Mouse (Mus musculus) embryonic fibroblast, embryonic 13.5 days (primary cell): ENCODE data around the gene Grap.

Source experiments
- CTCF ChIP-seq: IDR thresholded peaks from 2 replicates; pipeline ENCODE4 v1.5.1; 2011; ENCODE audit warnings: mild to moderate bottlenecking, control low read depth, low read length, moderate library complexity, borderline replicate concordance; ENCODE audit not compliant: insufficient read depth
- POLR2A ChIP-seq: IDR thresholded peaks from 2 replicates; pipeline ENCODE4 v1.6.1; 2011; ENCODE audit warnings: low read depth, mild to moderate bottlenecking, control low read depth, low read length, moderate library complexity

- no peak for TF ChIP-seq POLR2A
- no peak for TF ChIP-seq CTCF
Measured at GRCm38 (mm10) chr11:61687595-61687994, 34.5 kb downstream of the Grap start.
